Mouse (Mus musculus) midbrain, embryonic 13.5 days (tissue): ENCODE data around the gene 1810010D01Rik. TPM values are rescaled to one million over a fixed set of nuclear protein-coding genes. Genes with fewer than 3 reads are reported as not detected.

Source experiments
- ATAC-seq: fragments of 200-750 bp; cut with Nextera tagmentation; 2 replicates; pipeline ENCODE4 v1.8.0; 2017; ENCODE audit warnings: mild to moderate bottlenecking, moderate TSS enrichment, moderate library complexity
- H3K27ac ChIP-seq: fragments of 300-500 bp; sonication (generic); 2 replicates; pipeline ENCODE4 v1.5.1; 2015; ENCODE audit warnings: inconsistent platforms, mild to moderate bottlenecking, moderate library complexity
- H3K27me3 ChIP-seq: fragments of 300-500 bp; sonication (generic); 2 replicates; pipeline ENCODE4 v1.6.1; 2015; ENCODE audit warnings: mild to moderate bottlenecking, inconsistent platforms
- H3K36me3 ChIP-seq: fragments of 300-500 bp; sonication (generic); 2 replicates; pipeline ENCODE4 v1.6.1; 2015; ENCODE audit warnings: mild to moderate bottlenecking, inconsistent platforms
- H3K4me1 ChIP-seq: fragments of 300-500 bp; sonication (generic); replicated peaks from 2 replicates; pipeline ENCODE4 v1.6.1; 2015; ENCODE audit warnings: inconsistent platforms
- H3K4me2 ChIP-seq: fragments of 300-500 bp; sonication (generic); replicated peaks from 2 replicates; pipeline ENCODE4 v1.6.1; 2015; ENCODE audit warnings: moderate library complexity, mild to moderate bottlenecking, inconsistent platforms
- H3K4me3 ChIP-seq: fragments of 300-500 bp; sonication (generic); replicated peaks from 2 replicates; pipeline ENCODE4 v1.5.1; 2015; ENCODE audit warnings: mild to moderate bottlenecking, inconsistent platforms
- H3K9ac ChIP-seq: fragments of 300-500 bp; sonication (generic); replicated peaks from 2 replicates; pipeline ENCODE4 v1.6.1; 2015; ENCODE audit warnings: mild to moderate bottlenecking, inconsistent platforms
- H3K9me3 ChIP-seq: fragments of 300-500 bp; sonication (generic); 2 replicates; pipeline ENCODE4 v1.6.1; 2016; ENCODE audit warnings: mild to moderate bottlenecking, inconsistent platforms
- WGBS: fragments of 180-500 bp; shearing (Covaris S2); methylation state at CpG from one replicate; pipeline ENCODE4 v1.1.7; 2015; 5-methylcytosine and 5-hydroxymethylcytosine counted together
- polyA plus RNA-seq: library from polyadenylated mRNA; unstranded; fragments of >200 nt; fragmentation: Nextera tagmentation; extraction: Ambion mirVana; gene quantifications from 2 replicates; pipeline ENCODE4 v1.2.1, GENCODE M21; 2015

The 1810010D01Rik gene
- polyA plus RNA-seq, 1 experiment from 2014 or later: 0.34 TPM

DNA sequence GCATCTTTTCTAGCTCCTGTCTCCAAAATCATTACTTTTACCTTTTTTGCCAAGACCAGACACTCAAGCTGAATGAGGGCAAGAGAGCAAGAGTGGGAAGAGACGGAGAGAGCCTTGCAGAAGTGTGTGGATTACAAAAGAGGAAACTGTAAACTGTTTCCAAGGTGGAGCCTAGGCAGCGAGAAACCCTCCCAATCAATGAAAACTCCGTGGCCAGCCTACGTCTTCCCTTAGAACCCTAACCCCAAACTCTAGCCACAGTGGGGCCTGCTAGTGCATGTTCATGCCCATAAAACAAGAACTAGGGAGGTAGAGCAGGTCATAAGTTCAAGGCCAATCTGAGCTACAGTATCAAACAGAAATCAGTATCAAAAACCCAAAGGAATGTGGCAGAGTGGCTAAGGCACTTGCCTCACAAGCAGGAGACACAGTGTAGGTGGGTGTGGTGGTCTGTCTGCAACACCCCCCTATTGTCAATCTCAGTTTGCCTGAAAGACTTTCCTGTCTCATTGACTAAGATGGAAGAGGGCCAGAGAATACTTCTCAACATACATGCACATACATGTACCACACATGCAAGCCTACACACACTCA lies 2.7 kb upstream of the 1810010D01Rik start:
- ATAC-seq: no peak
- H3K27me3 ChIP-seq: 0 out of 2 replicates have a peak, but pooled peaks cover 1% of the 10 kb centered on the region
- H3K36me3 ChIP-seq: no peaks in the 10 kb centered on the region
- WGBS: 64% methylated on average over 4 of the region's 4 CpGs
- no peaks in the 10 kb centered on the region for H3K9me3 ChIP-seq
- no peak overlapping the region for H3K9ac ChIP-seq
- H3K27ac ChIP-seq: peak overlapping the region; percentile 74
- H3K4me3 ChIP-seq: no peak overlapping the region
- H3K4me1 ChIP-seq: peaks cover 53% of the 10 kb centered on the region
- H3K4me2 ChIP-seq: no peak overlapping the region

GRCm38 (mm10) chr7:145206801-145207200 lies 1.1 kb downstream of the 1810010D01Rik start:
- H3K9ac ChIP-seq: peak overlapping the region; percentile 61
- H3K9me3 ChIP-seq: no peaks in the 10 kb centered on the region
- no peak for ATAC-seq
- H3K4me2 ChIP-seq: peak overlapping the region; percentile 36; the same call in 1 of the 2 replicates
- peak overlapping the region; percentile 93 for H3K27ac ChIP-seq
- H3K36me3 ChIP-seq: no peaks in the 10 kb centered on the region
- H3K4me3 ChIP-seq: no peak overlapping the region
- no peaks in the 10 kb centered on the region for H3K27me3 ChIP-seq
- peaks cover 46% of the 10 kb centered on the region for H3K4me1 ChIP-seq
- 44% methylated on average over 6 of the region's 6 CpGs for WGBS

DNA sequence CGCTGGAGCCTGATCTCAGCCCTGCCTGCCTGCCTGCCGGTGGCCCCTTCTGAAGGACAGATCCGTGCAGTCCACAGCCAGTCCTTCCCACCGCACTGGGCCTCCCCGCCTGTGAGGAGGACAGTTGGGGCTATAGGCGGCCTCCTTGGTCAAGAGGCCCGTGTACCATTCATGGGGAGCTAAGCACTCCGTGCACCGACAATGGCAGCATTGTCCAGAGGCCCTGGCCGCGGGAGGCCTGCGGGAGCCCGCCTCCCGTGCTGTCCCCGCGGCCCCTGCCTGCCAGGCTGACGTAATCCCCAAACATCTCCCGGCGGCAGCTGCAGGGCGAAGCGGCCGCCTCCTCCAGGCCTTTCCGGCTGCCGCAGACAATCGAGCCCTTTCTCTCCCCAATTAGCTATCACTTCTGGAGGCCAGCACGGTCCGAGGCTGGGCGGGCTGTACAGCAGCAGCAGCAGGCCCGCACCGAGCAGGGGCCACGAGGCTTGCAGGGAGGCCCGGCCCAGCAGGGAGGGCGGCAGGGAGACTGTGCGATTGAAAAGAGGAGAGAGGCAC lies 1.8 kb downstream of the 1810010D01Rik start:
- Histone ChIP-seq H3K4me2 (peak overlapping the region; percentile 36), H3K4me3 (no peak overlapping the region), H3K27me3 (no peaks in the 10 kb centered on the region), H3K9me3 (no peaks in the 10 kb centered on the region), H3K36me3 (no peaks in the 10 kb centered on the region), H3K27ac (peak overlapping the region; percentile 93), H3K4me1 (peaks cover 41% of the 10 kb centered on the region), H3K9ac (peak overlapping the region; percentile 61)
- ATAC-seq: peak; percentile 97
- under 1% methylated on average over 34 of the region's 34 CpGs for WGBS

DNA sequence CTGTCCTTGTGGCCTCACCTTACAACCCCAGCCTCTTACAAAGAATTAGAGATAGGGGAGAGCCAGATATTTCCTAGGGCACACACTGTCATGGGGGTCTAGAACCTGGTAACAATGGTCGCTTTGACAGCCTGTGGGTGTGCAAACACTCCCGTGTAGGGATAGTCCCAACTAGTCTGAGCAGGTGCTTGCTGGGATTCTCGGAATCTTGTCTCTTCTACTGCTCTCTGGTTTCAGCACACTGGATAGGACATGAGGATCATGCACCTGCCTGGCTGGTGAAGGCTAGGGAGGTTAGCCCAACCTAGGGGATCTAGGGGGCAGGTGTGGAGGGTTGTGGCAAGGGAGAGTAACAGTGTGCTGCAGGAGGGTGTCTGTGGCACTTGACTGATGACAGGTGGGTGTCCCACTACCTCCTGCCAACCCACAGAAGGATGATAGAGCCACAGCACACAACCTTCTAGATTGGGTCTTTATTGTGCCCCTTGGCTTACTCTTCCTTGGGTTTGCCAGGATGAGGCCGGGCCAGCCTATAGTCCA lies 2.5 kb downstream of the 1810010D01Rik start:
- Histone ChIP-seq H3K9ac (peak overlapping the region; percentile 61; the same call in 1 of the 2 replicates), H3K4me1 (peaks cover 34% of the 10 kb centered on the region), H3K36me3 (no peaks in the 10 kb centered on the region), H3K27ac (peak overlapping the region; percentile 93), H3K4me3 (no peak overlapping the region), H3K4me2 (peak overlapping the region; percentile 36; the same call in 1 of the 2 replicates), H3K9me3 (no peaks in the 10 kb centered on the region), H3K27me3 (no peaks in the 10 kb centered on the region)
- ATAC-seq: 0 out of 2 replicates have a peak, but pooled peaks have one; percentile 0
- WGBS: 80% methylated on average over 4 of the region's 4 CpGs

GRCm38 (mm10) chr7:145199711-145200110 lies 8.2 kb downstream of the 1810010D01Rik start:
- no peak for ATAC-seq
- no peaks in the 10 kb centered on the region; the same call in 1 of the 2 replicates for H3K27me3 ChIP-seq
- H3K27ac ChIP-seq: no peak overlapping the region
- 63% methylated on average over 2 of the region's 2 CpGs for WGBS
- H3K4me2 ChIP-seq: no peak overlapping the region
- H3K4me3 ChIP-seq: no peak overlapping the region
- H3K36me3 ChIP-seq: no peaks in the 10 kb centered on the region
- H3K9me3 ChIP-seq: no peaks in the 10 kb centered on the region
- no peak overlapping the region for H3K9ac ChIP-seq
- H3K4me1 ChIP-seq: peaks cover 13% of the 10 kb centered on the region; the same call in 1 of the 2 replicates

DNA sequence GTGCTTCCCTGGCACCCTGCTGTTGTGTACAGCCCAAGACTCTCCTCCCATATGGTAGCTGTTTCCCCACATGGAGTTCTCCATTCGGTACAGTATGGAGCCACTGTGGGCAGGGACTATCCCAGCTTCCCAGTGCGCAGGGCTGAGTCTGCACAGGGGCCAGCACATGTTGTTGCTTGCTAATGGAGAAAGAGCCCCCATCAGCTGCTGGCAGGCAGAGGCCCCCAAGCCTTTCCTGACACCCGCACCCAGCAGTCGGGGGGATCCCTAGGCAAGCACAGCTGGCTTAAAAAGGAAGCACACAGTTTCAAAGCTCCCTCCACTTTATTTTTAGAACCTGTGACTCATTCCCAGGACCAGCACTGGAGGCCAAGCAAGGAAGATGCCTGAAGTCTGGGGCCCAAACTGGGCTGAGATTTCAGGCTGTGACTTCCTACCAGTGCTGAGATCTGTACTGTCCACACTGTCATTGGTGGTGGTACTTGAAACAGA lies 9.7 kb downstream of the 1810010D01Rik start:
- H3K27me3 ChIP-seq: peaks cover 2% of the 10 kb centered on the region; the same call in 1 of the 2 replicates
- H3K4me1 ChIP-seq: peaks cover 18% of the 10 kb centered on the region
- ATAC-seq: no peak
- H3K9me3 ChIP-seq: no peaks in the 10 kb centered on the region
- no peak overlapping the region for H3K4me3 ChIP-seq
- no peak overlapping the region for H3K9ac ChIP-seq
- peak overlapping the region; percentile 41; the same call in 1 of the 2 replicates for H3K27ac ChIP-seq
- H3K36me3 ChIP-seq: no peaks in the 10 kb centered on the region
- no peak overlapping the region for H3K4me2 ChIP-seq
- WGBS: 73% methylated on average over 4 of the region's 4 CpGs

GRCm38 (mm10) chr7:145197711-145198110 lies 10.2 kb downstream of the 1810010D01Rik start:
- WGBS: 41% methylated on average over 3 of the region's 3 CpGs

GRCm38 (mm10) chr7:145197042-145197441 lies 10.9 kb downstream of the 1810010D01Rik start:
- H3K27me3 ChIP-seq: peaks cover 2% of the 10 kb centered on the region; the same call in 1 of the 2 replicates
- WGBS: 85% methylated on average over 3 of the region's 3 CpGs

More at GRCm38 (mm10) chr7:145197711-145198110, 10.2 kb downstream of the 1810010D01Rik start:
- Histone ChIP-seq H3K36me3 (no peaks in the 10 kb centered on the region), H3K9me3 (no peaks in the 10 kb centered on the region), H3K27me3 (peaks cover 2% of the 10 kb centered on the region; the same call in 1 of the 2 replicates), H3K27ac (no peak overlapping the region), H3K9ac (no peak overlapping the region), H3K4me3 (no peak overlapping the region), H3K4me2 (no peak overlapping the region), H3K4me1 (peaks cover 20% of the 10 kb centered on the region)
- ATAC-seq: no peak

DNA sequence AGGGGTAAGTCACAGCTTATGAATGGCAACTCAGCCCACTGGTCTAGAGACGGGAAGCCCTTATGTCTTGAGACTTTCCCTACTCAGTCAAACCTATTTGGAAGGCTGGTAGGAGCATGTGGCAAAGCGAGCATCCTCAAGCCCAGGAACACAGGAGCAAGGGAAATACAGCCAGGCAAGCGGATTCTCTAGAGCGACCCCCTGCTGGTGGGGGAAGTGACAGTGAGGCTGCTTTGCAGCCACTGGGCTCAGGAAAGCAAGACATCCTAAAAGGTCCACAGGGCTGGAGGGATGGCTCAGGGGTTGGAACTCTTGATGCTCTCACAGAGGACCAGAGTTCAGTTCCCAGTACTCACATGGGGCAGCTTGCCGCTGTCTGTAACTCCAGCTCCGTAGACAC lies 11.6 kb downstream of the 1810010D01Rik start:
- no peak overlapping the region for H3K9ac ChIP-seq
- no peaks in the 10 kb centered on the region for H3K9me3 ChIP-seq
- H3K27ac ChIP-seq: no peak overlapping the region
- 74% methylated on average over 6 of the region's 6 CpGs for WGBS
- no peaks in the 10 kb centered on the region for H3K36me3 ChIP-seq
- H3K4me3 ChIP-seq: no peak overlapping the region
- peaks cover 2% of the 10 kb centered on the region; the same call in 1 of the 2 replicates for H3K27me3 ChIP-seq
- ATAC-seq: no peak
- H3K4me2 ChIP-seq: no peak overlapping the region
- H3K4me1 ChIP-seq: peaks cover 20% of the 10 kb centered on the region

More at GRCm38 (mm10) chr7:145197042-145197441, 10.9 kb downstream of the 1810010D01Rik start:
- peaks cover 20% of the 10 kb centered on the region for H3K4me1 ChIP-seq
- no peak overlapping the region for H3K4me3 ChIP-seq
- no peak overlapping the region for H3K4me2 ChIP-seq
- H3K27ac ChIP-seq: no peak overlapping the region
- ATAC-seq: no peak
- no peak overlapping the region for H3K9ac ChIP-seq
- no peaks in the 10 kb centered on the region for H3K36me3 ChIP-seq
- no peaks in the 10 kb centered on the region for H3K9me3 ChIP-seq

GRCm38 (mm10) chr7:145195186-145195927 lies 12.6 kb downstream of the 1810010D01Rik start:
- Histone ChIP-seq H3K4me2 (no peak overlapping the region), H3K27me3 (peaks cover 2% of the 10 kb centered on the region; the same call in 1 of the 2 replicates), H3K4me1 (peaks cover 20% of the 10 kb centered on the region), H3K4me3 (no peak overlapping the region), H3K9ac (no peak overlapping the region), H3K36me3 (no peaks in the 10 kb centered on the region), H3K9me3 (no peaks in the 10 kb centered on the region), H3K27ac (no peak overlapping the region)
- 70% methylated on average over 5 of the region's 5 CpGs for WGBS
- no peak for ATAC-seq

GRCm38 (mm10) chr7:145194455-145195161 lies 13.3 kb downstream of the 1810010D01Rik start:
- Histone ChIP-seq H3K4me1 (peaks cover 20% of the 10 kb centered on the region), H3K9ac (no peak overlapping the region), H3K4me2 (no peak overlapping the region), H3K36me3 (no peaks in the 10 kb centered on the region), H3K4me3 (no peak overlapping the region), H3K27me3 (peaks cover 2% of the 10 kb centered on the region; the same call in 1 of the 2 replicates), H3K9me3 (no peaks in the 10 kb centered on the region), H3K27ac (no peak overlapping the region)
- WGBS: 76% methylated on average over 3 of the region's 3 CpGs
- ATAC-seq: no peak
